Mouse (Mus musculus) myocyte (in vitro differentiated cells): ENCODE results near the gene Elp6. TPM values are rescaled to one million over a fixed set of nuclear protein-coding genes. Genes with fewer than 3 reads are reported as not detected.

Experiments
- H3K27me3 ChIP-seq: one replicate; pipeline ENCODE4 v1.6.1; 2011; ENCODE audit not compliant: control insufficient read depth, insufficient read depth, insufficient read length
- H3K36me3 ChIP-seq: one replicate; pipeline ENCODE4 v1.6.1; 2011; ENCODE audit not compliant: control insufficient read depth, insufficient read depth
- H3K4me2 ChIP-seq: one replicate; pipeline ENCODE4 v1.6.1; 2011; ENCODE audit warnings: low read depth, control low read depth
- H3K4me3 ChIP-seq: one replicate; pipeline ENCODE4 v1.5.1; 2011; ENCODE audit warnings: mild to moderate bottlenecking, control low read depth, moderate library complexity
- H3K79me2 ChIP-seq: one replicate; pipeline ENCODE4 v1.6.1; 2011; ENCODE audit not compliant: control insufficient read depth, insufficient read depth
- H3ac ChIP-seq: one replicate; pipeline ENCODE4 v1.6.1; 2011; ENCODE audit not compliant: control insufficient read depth, insufficient read length
- CEBPB ChIP-seq: IDR thresholded peaks from 2 replicates; pipeline ENCODE4 v1.6.1; 2011; ENCODE audit warnings: mild to moderate bottlenecking, moderate library complexity; ENCODE audit not compliant: poor library complexity, insufficient read depth, severe bottlenecking
- E2F4 ChIP-seq: IDR thresholded peaks from one replicate; pipeline ENCODE4 v1.6.1; 2011; ENCODE audit warnings: mild to moderate bottlenecking, control low read depth, moderate library complexity; ENCODE audit not compliant: insufficient read depth
- MAX ChIP-seq: IDR thresholded peaks from one replicate; pipeline ENCODE4 v1.6.1; 2011; ENCODE audit warnings: low read depth, mild to moderate bottlenecking, control low read depth
- MYOD1 ChIP-seq, 3 experiments: IDR thresholded peaks; one replicate each; pipeline ENCODE4 v1.6.1; 2011; ENCODE audit warnings: control low read depth in 2 of 3, low read depth in 2 of 3, mild to moderate bottlenecking in 2 of 3, moderate library complexity in 1 of 3; ENCODE audit not compliant: insufficient read length in 2 of 3, control insufficient read depth in 1 of 3
- MYOG ChIP-seq, 3 experiments: IDR thresholded peaks; one replicate each; pipeline ENCODE4 v1.6.1; 2011; ENCODE audit warnings: control low read depth in 2 of 3, low read depth in 2 of 3, mild to moderate bottlenecking in 2 of 3; ENCODE audit not compliant: insufficient read length in 2 of 3, control insufficient read depth in 1 of 3, insufficient read depth in 1 of 3
- POLR2A ChIP-seq: IDR thresholded peaks from one replicate; pipeline ENCODE4 v1.6.1; 2011; ENCODE audit warnings: low read depth, mild to moderate bottlenecking, control low read depth, moderate library complexity; ENCODE audit not compliant: insufficient read length
- POLR2AphosphoS2 ChIP-seq: IDR thresholded peaks from one replicate; pipeline ENCODE4 v1.6.1; 2011; ENCODE audit warnings: low read depth, control low read depth; ENCODE audit not compliant: insufficient read length
- REST ChIP-seq: IDR thresholded peaks from one replicate; pipeline ENCODE4 v1.6.1; 2011; ENCODE audit warnings: mild to moderate bottlenecking, control low read depth, moderate library complexity; ENCODE audit not compliant: insufficient read depth, insufficient read length
- SRF ChIP-seq: IDR thresholded peaks from one replicate; pipeline ENCODE4 v1.6.1; 2011; ENCODE audit warnings: low read depth; ENCODE audit not compliant: control insufficient read depth, insufficient read length
- TCF12 ChIP-seq: IDR thresholded peaks from one replicate; pipeline ENCODE4 v1.6.1; 2011; ENCODE audit warnings: mild to moderate bottlenecking, control low read depth; ENCODE audit not compliant: poor library complexity, insufficient read depth, severe bottlenecking
- TCF3 ChIP-seq: IDR thresholded peaks from one replicate; pipeline ENCODE4 v1.6.1; 2011; ENCODE audit warnings: low read depth, control low read depth; ENCODE audit not compliant: insufficient read length
- USF1 ChIP-seq: IDR thresholded peaks from one replicate; pipeline ENCODE4 v1.6.1; 2011; ENCODE audit warnings: low read depth, mild to moderate bottlenecking, control low read depth, moderate library complexity
- polyA plus RNA-seq: library from polyadenylated mRNA; unstranded; fragments of >200 nt; fragmentation: generic; extraction: Trizol; gene quantifications from one replicate; pipeline ENCODE4 v1.2.1, GENCODE M21; 2012; ENCODE audit warnings: missing spikeins

Elp6 gene
- polyA plus RNA-seq, 1 experiment = 11.9 TPM

GRCm38 (mm10) chr9:110264991-110265390, 40.0 kb upstream of the Elp6 start:
- no peak for TF ChIP-seq SRF
- no peak for TF ChIP-seq POLR2A
- TF ChIP-seq TCF12 = no peak
- no peak for TF ChIP-seq MYOD1 (IDR thresholded peaks at IDR 0.05; ENCODE audit: control insufficient read depth in 1 of 3, insufficient read length in 2 of 3, low read depth in 2 of 3)
- TF ChIP-seq REST = no peak
- no peak for TF ChIP-seq USF1
- no peak for TF ChIP-seq TCF3
- no peak for TF ChIP-seq MYOG (IDR thresholded peaks at IDR 0.05; ENCODE audit: control insufficient read depth in 1 of 3, insufficient read depth in 1 of 3, insufficient read length in 2 of 3, low read depth in 2 of 3)
- no peak for TF ChIP-seq MAX
- TF ChIP-seq CEBPB = no peak
- no peak for TF ChIP-seq POLR2AphosphoS2
- no peak for TF ChIP-seq E2F4
- peaks cover 42% of the 10 kb centered on the region for H3K27me3 ChIP-seq
- no peaks in the 10 kb centered on the region for H3K79me2 ChIP-seq
- no peak overlapping the region for H3ac ChIP-seq
- no peaks in the 10 kb centered on the region for H3K36me3 ChIP-seq
- no peak overlapping the region for H3K4me3 ChIP-seq
- H3K4me2 ChIP-seq = no peak overlapping the region

- H3K36me3 ChIP-seq = no peaks in the 10 kb centered on the region
- no peak overlapping the region for H3K4me2 ChIP-seq
- no peak overlapping the region for H3ac ChIP-seq
- no peak overlapping the region for H3K4me3 ChIP-seq
- H3K79me2 ChIP-seq = no peaks in the 10 kb centered on the region
- H3K27me3 ChIP-seq = peaks cover 16% of the 10 kb centered on the region
- TF ChIP-seq TCF12 (no peak), MYOG (IDR thresholded peaks at IDR 0.05; ENCODE audit: control insufficient read depth in 1 of 3, insufficient read depth in 1 of 3, insufficient read length in 2 of 3, low read depth in 2 of 3) (no peak), CEBPB (no peak), USF1 (no peak), TCF3 (no peak), POLR2A (no peak), MYOD1 (IDR thresholded peaks at IDR 0.05; ENCODE audit: control insufficient read depth in 1 of 3, insufficient read length in 2 of 3, low read depth in 2 of 3) (no peak), MAX (no peak), POLR2AphosphoS2 (no peak)
These were observed 36.6 kb upstream of the Elp6 start for GRCm38 (mm10) chr9:110268416-110268815.

GRCm38 (mm10) chr9:110272330-110272729, 32.6 kb upstream of the Elp6 start:
- Histone ChIP-seq H3K79me2 (no peaks in the 10 kb centered on the region), H3K36me3 (no peaks in the 10 kb centered on the region), H3ac (no peak overlapping the region), H3K4me2 (no peak overlapping the region), H3K4me3 (no peak overlapping the region), H3K27me3 (peaks cover 11% of the 10 kb centered on the region)
- TF ChIP-seq POLR2A (no peak), REST (no peak), POLR2AphosphoS2 (no peak), TCF3 (no peak), SRF (no peak), E2F4 (no peak)

- Histone ChIP-seq H3K4me3 (no peak overlapping the region), H3K36me3 (no peaks in the 10 kb centered on the region), H3K27me3 (peaks cover 7% of the 10 kb centered on the region), H3ac (no peak overlapping the region), H3K79me2 (no peaks in the 10 kb centered on the region), H3K4me2 (no peak overlapping the region)
- TF ChIP-seq MYOG (IDR thresholded peaks at IDR 0.05; ENCODE audit: control insufficient read depth in 1 of 3, insufficient read depth in 1 of 3, insufficient read length in 2 of 3, low read depth in 2 of 3) (no peak), CEBPB (no peak), TCF3 (no peak), MYOD1 (IDR thresholded peaks at IDR 0.05; ENCODE audit: control insufficient read depth in 1 of 3, insufficient read length in 2 of 3, low read depth in 2 of 3) (no peak), TCF12 (no peak), USF1 (no peak), POLR2A (no peak)
These were observed 31.5 kb upstream of the Elp6 start for GRCm38 (mm10) chr9:110273507-110273906.

GRCm38 (mm10) chr9:110275882-110276281, 29.1 kb upstream of the Elp6 start:
- no peak overlapping the region for H3K4me2 ChIP-seq
- TF ChIP-seq TCF3 (no peak), TCF12 (no peak), MYOD1 (IDR thresholded peaks at IDR 0.05; ENCODE audit: control insufficient read depth in 1 of 3, insufficient read length in 2 of 3, low read depth in 2 of 3) (no peak), CEBPB (no peak), USF1 (no peak), REST (no peak), POLR2AphosphoS2 (no peak), SRF (no peak), E2F4 (no peak), MAX (no peak), POLR2A (no peak), MYOG (IDR thresholded peaks at IDR 0.05; ENCODE audit: control insufficient read depth in 1 of 3, insufficient read depth in 1 of 3, insufficient read length in 2 of 3, low read depth in 2 of 3) (no peak)
- H3K36me3 ChIP-seq = no peaks in the 10 kb centered on the region
- no peaks in the 10 kb centered on the region for H3K79me2 ChIP-seq
- no peak overlapping the region for H3ac ChIP-seq
- H3K27me3 ChIP-seq = peaks cover 10% of the 10 kb centered on the region
- H3K4me3 ChIP-seq = no peak overlapping the region
